Mouse (Mus musculus) lung, postnatal 0 days (tissue): Measurements from ENCODE around the gene Plekhf1.

Experiments
- CTCF ChIP-seq: IDR thresholded peaks from 2 replicates; pipeline ENCODE4 v1.5.1; 2016; ENCODE audit warnings: antibody characterized with exemption, mild to moderate bottlenecking
- EP300 ChIP-seq: IDR thresholded peaks from 2 replicates; pipeline ENCODE4 v1.6.1; 2016; ENCODE audit warnings: antibody characterized with exemption, mild to moderate bottlenecking, control low read depth

DNA sequence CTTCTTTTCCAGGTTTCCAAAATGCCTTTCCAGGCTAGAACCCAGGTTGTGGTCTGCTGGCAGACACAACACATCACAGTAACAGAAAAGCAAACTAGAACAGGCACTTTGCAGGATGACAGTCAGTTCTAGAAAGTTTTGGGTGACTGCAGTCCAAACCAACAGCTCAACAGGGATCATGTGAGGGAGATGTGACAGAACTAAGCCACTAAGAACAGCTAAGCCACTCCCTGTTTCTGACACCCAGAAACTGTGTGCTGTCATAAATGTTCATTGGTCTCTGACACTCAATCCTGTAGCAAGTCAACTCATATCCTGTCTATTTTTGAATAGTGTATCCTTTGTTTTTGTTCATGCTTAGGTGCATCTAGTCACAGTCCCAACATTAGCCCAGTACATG, 9.3 kb upstream of the Plekhf1 start:
- TF ChIP-seq CTCF (no peak), EP300 (no peak)
